Comparison of ENCODE assay signal across 8 mouse cellular contexts in the genomic region with DNA sequence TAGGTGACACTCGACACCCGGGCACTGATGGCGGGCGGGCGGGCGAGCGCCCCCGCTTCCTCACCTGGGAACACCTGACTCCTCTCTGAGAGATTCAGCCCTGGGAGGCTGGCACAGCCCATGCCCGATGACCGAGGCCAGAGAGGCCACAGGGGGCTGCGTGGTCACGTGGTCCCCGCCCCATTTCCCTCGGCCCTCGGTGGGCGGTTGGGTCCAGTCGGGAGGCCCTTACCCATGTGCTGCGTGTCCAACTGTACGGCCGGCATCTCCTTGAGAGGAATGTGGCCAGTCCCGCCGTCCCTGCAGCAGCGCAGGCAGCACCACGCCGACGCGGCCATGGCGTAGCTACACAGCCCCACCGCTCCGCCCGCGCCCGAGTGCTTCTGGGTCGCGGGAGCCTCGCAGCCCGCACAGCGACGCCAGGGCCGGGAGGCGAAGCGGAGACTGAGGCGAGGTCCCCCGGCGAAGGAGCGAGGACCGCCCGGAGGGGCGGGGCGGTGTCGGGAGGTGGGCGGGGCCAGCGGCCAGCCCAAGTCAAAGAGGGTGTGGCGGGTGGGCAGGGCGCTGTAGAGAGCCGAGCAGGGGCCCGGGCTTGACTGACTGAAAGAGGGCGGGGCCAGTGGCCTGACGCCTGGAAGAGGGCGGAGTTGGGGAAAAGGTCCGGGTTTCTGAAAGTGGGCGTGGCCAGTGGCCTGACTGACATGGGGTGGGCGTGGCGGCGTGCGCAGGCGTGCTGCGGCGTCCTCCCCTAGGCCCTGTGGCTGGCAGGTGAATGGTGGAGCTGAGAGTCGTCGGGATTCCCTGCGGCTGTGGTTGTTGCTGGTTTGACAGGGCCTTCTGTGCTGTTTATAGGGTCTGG. TPM values are rescaled to one million over a fixed set of nuclear protein-coding genes. Genes with fewer than 3 reads are reported as not detected.
DNase-seq lines count a peak whose midpoint lies in the region; ATAC-seq and TF ChIP-seq lines count a peak whose summit lies in the region.

Gene Spryd7, minus strand, starts transcription at position 598 of the 859 bp plus-strand sequence.

- H3K9me3 ChIP-seq in heart, embryonic 15.5 days (replicated peaks), result no peaks in the 10 kb centered on the region
- H3K9me3 ChIP-seq in liver, embryonic 14.5 days (ENCODE audit: control insufficient read depth, low read length), result no peaks in the 10 kb centered on the region
- H3K9me3 ChIP-seq in neural tube, embryonic 11.5 days (ENCODE audit: control insufficient read depth, low read length), result no peaks in the 10 kb centered on the region
- no peaks in the 10 kb centered on the region for H3K9me3 ChIP-seq in stomach, postnatal 0 days (ENCODE audit: control insufficient read depth, low read length)

- peak; percentile 98 for DNase-seq in c-Kit-negative CD71-positive TER-119-positive erythroid progenitor cells, embryonic 14.5 days (ENCODE audit: low read depth, low spot score)
- DNase-seq in fibroblast of lung, adult 2 months (ENCODE audit: low read depth), result peak; percentile 96
- DNase-seq in kidney, postnatal 25 days, result peak; percentile 98 to 99
- peak; percentile 96 to 98 (median 97) for DNase-seq in liver, embryonic 14.5 days (ENCODE audit: low read depth in 3 of 3, low spot score in 3 of 3)
- DNase-seq in neural tube, embryonic 11.5 days (ENCODE audit: low spot score), result peak; percentile 100
- peak; percentile 99 for DNase-seq in stomach, postnatal 0 days (ENCODE audit: low spot score)

- no peak for TF ChIP-seq EP300 in liver, embryonic 14.5 days (IDR thresholded peaks at IDR 0.05; ENCODE audit: low read depth)
- no peak for TF ChIP-seq EP300 in stomach, postnatal 0 days (optimal IDR thresholded peaks at IDR 0.05)

- H3K36me3 ChIP-seq in heart, embryonic 15.5 days, result no peaks in the 10 kb centered on the region
- H3K36me3 ChIP-seq in liver, embryonic 14.5 days (replicated peaks; ENCODE audit: control insufficient read depth, insufficient read depth, low read depth), result no peaks in the 10 kb centered on the region
- no peaks in the 10 kb centered on the region for H3K36me3 ChIP-seq in neural tube, embryonic 11.5 days (ENCODE audit: control insufficient read depth, insufficient read depth, low read length)
- H3K36me3 ChIP-seq in stomach, postnatal 0 days (ENCODE audit: control insufficient read depth, insufficient read depth, low read length), result no peaks in the 10 kb centered on the region

- H3K4me1 ChIP-seq in heart, embryonic 15.5 days (replicated peaks), result peaks cover 7% of the 10 kb centered on the region
- H3K4me1 ChIP-seq in liver, embryonic 14.5 days (replicated peaks; ENCODE audit: control insufficient read depth in 2 of 2, insufficient read depth in 2 of 2, low read length in 1 of 2), result peaks cover 2 to 6% of the 10 kb centered on the region in 2 experiments; a peak in 3 of 4 replicates
- no peaks in the 10 kb centered on the region for H3K4me1 ChIP-seq in neural tube, embryonic 11.5 days (ENCODE audit: control insufficient read depth, insufficient read depth, low read length)
- H3K4me1 ChIP-seq in stomach, postnatal 0 days (replicated peaks; ENCODE audit: control insufficient read depth, insufficient read depth), result no peaks in the 10 kb centered on the region

- peaks cover 3% of the 10 kb centered on the region; the same call in 1 of the 2 replicates for H3K27me3 ChIP-seq in heart, embryonic 15.5 days
- no peaks in the 10 kb centered on the region for H3K27me3 ChIP-seq in liver, embryonic 14.5 days (ENCODE audit: control insufficient read depth, insufficient read depth, low read length)
- no peaks in the 10 kb centered on the region for H3K27me3 ChIP-seq in neural tube, embryonic 11.5 days (ENCODE audit: control insufficient read depth, insufficient read depth, low read length)
- no peaks in the 10 kb centered on the region for H3K27me3 ChIP-seq in stomach, postnatal 0 days (ENCODE audit: control insufficient read depth, insufficient read depth, low read length)

- peak; percentile 93 for ATAC-seq in CD4-positive, CD25-positive, alpha-beta regulatory T cell, adult 4 months
- ATAC-seq in heart, embryonic 15.5 days (replicated peaks; ENCODE audit: insufficient number of reproducible peaks, insufficient read depth, low FRiP score, low read depth), result peak; percentile 98
- peak; percentile 97 for ATAC-seq in liver, embryonic 14.5 days (ENCODE audit: insufficient read depth)
- ATAC-seq in neural tube, embryonic 11.5 days (ENCODE audit: insufficient read depth, low FRiP score, low TSS enrichment), result peak; percentile 98
- ATAC-seq in stomach, postnatal 0 days (ENCODE audit: low FRiP score, low TSS enrichment), result peak; percentile 97

- WGBS in heart, embryonic 15.5 days, result under 1% methylated on average over 72 of the region's 72 CpGs
- WGBS in liver, embryonic 14.5 days (ENCODE audit: insufficient replicate concordance), result under 1% methylated on average over 71 of the region's 72 CpGs
- under 1% methylated on average over 69 of the region's 72 CpGs for WGBS in neural tube, embryonic 11.5 days
- WGBS in stomach, postnatal 0 days, result under 1% methylated on average over 71 of the region's 72 CpGs

- H3K27ac ChIP-seq in heart, embryonic 15.5 days, result peak within 1 kb of the TSS; percentile 80
- H3K27ac ChIP-seq in liver, embryonic 14.5 days, result peak within 1 kb of the TSS; percentile 45
- peak within 1 kb of the TSS; percentile 67 for H3K27ac ChIP-seq in neural tube, embryonic 11.5 days (ENCODE audit: low read depth, low read length)
- peak within 1 kb of the TSS; percentile 89 for H3K27ac ChIP-seq in stomach, postnatal 0 days (replicated peaks)

- TF ChIP-seq CTCF in liver, embryonic 14.5 days (IDR thresholded peaks at IDR 0.05; ENCODE audit: low read depth), result peak; percentile 32; the same call in 1 of the 2 replicates
- peak; percentile 35 for TF ChIP-seq CTCF in stomach, postnatal 0 days (IDR thresholded peaks at IDR 0.05; ENCODE audit: low read depth)

- H3K4me3 ChIP-seq in heart, embryonic 15.5 days, result peak within 1 kb of the TSS; percentile 65
- peak within 1 kb of the TSS; percentile 78 to 82 for H3K4me3 ChIP-seq in liver, embryonic 14.5 days (ENCODE audit: insufficient read depth in 1 of 2, low read depth in 2 of 2, low read length in 2 of 2)
- peak within 1 kb of the TSS; percentile 60 for H3K4me3 ChIP-seq in neural tube, embryonic 11.5 days (ENCODE audit: low read depth, low read length)
- peak within 1 kb of the TSS; percentile 56 for H3K4me3 ChIP-seq in stomach, postnatal 0 days (ENCODE audit: low read depth, low read length)

- peak within 1 kb of the TSS; percentile 92 for H3K4me2 ChIP-seq in heart, embryonic 15.5 days
- H3K4me2 ChIP-seq in liver, embryonic 14.5 days (ENCODE audit: low read depth), result peak within 1 kb of the TSS; percentile 100
- peak within 1 kb of the TSS; percentile 89 for H3K4me2 ChIP-seq in neural tube, embryonic 11.5 days (ENCODE audit: low read depth)
- peak within 1 kb of the TSS; percentile 91 for H3K4me2 ChIP-seq in stomach, postnatal 0 days (replicated peaks; ENCODE audit: low read depth)

- H3K9ac ChIP-seq in heart, embryonic 15.5 days, result peak within 1 kb of the TSS; percentile 74
- H3K9ac ChIP-seq in liver, embryonic 14.5 days (replicated peaks), result peak within 1 kb of the TSS; percentile 78
- peak within 1 kb of the TSS; percentile 71 for H3K9ac ChIP-seq in neural tube, embryonic 11.5 days (ENCODE audit: low read length)
- H3K9ac ChIP-seq in stomach, postnatal 0 days (ENCODE audit: low read length), result peak within 1 kb of the TSS; percentile 77

RNA-seq across cellular contexts. Expression of gene Spryd7, which starts in this region (rescaled TPM):
- 1 to 10 TPM; 5.2 to 7.7 TPM for polyA plus RNA-seq in CD4-positive, CD25-positive, alpha-beta regulatory T cell, adult 4 months (2017; shearing (Covaris generic))
- 23.1 and 24.5 TPM in 2 replicates for polyA plus RNA-seq in heart, embryonic 15.5 days (2015; fragmentation: Nextera tagmentation; extraction: Ambion mirVana)
- 2.4 and 4.5 TPM in 2 replicates for polyA plus RNA-seq in liver, embryonic 14.5 days (2012; rRNA removed)
- 8.3 and 10.1 TPM in 2 replicates for polyA plus RNA-seq in liver, embryonic 14.5 days (2014; fragmentation: Nextera tagmentation; extraction: Ambion mirVana)
- polyA plus RNA-seq in neural tube, embryonic 11.5 days (2014; fragmentation: Nextera tagmentation; extraction: Ambion mirVana), result 21.2 and 23.9 TPM in 2 replicates
- 31.0 and 31.6 TPM in 2 replicates for polyA plus RNA-seq in stomach, postnatal 0 days (2015; fragmentation: Nextera tagmentation; extraction: Ambion mirVana)

Comparison
In these comparisons a context has a peak if more than half of its experiments do, and no peak if none do; other contexts are left out.
1. Peak in every context shown above with its lines: DNase-seq, ATAC-seq, H3K4me3 ChIP-seq and H3K27ac ChIP-seq.